Mouse (Mus musculus): Measurements from ENCODE around the gene Senp7. TPM values are rescaled to one million over a fixed set of nuclear protein-coding genes. Genes with fewer than 3 reads are reported as not detected.
"Not testable (repeated sequence)": the region's sequence is repeated elsewhere in the genome, so short reads cannot be mapped to it uniquely, and the experiment has no call there.

Gene Senp7
- polyA plus RNA-seq, 1 experiment from 2014 or later: 70.9 TPM

- no peak overlapping the region for H3K4me3 ChIP-seq (replicated peaks; ENCODE audit: low read depth, low read length)
- no peaks in the 10 kb centered on the region for H3K4me1 ChIP-seq (ENCODE audit: control insufficient read depth, insufficient read depth, low read length)
- no peak for DNase-seq
- ATAC-seq (ENCODE audit: low FRiP score, low TSS enrichment): no peak
- no peaks in the 10 kb centered on the region for H3K36me3 ChIP-seq (ENCODE audit: control insufficient read depth, insufficient read depth, low read length)
- H3K27ac ChIP-seq (replicated peaks; ENCODE audit: low read depth, low read length): no peak overlapping the region
- WGBS: 83% methylated on average over 7 of the region's 7 CpGs
- no peak overlapping the region for H3K4me2 ChIP-seq (ENCODE audit: low read length)
- H3K27me3 ChIP-seq (ENCODE audit: control insufficient read depth, insufficient read depth, low read length): no peaks in the 10 kb centered on the region; the same call in 1 of the 2 replicates
- H3K9ac ChIP-seq (replicated peaks; ENCODE audit: low read length): no peak overlapping the region
- H3K9me3 ChIP-seq (ENCODE audit: control insufficient read depth, low read length): no peaks in the 10 kb centered on the region
Measured at GRCm38 (mm10) chr16:56061995-56062594, 14.0 kb downstream of the Senp7 start.

GRCm38 (mm10) chr16:56062981-56063380 lies 14.8 kb downstream of the Senp7 start:
- 36% methylated on average over 11 of the region's 11 CpGs for WGBS
- no peak for DNase-seq
- no peak for ATAC-seq (ENCODE audit: low FRiP score, low TSS enrichment)
- Histone ChIP-seq H3K9me3 (ENCODE audit: control insufficient read depth, low read length) (no peaks in the 10 kb centered on the region), H3K4me2 (ENCODE audit: low read length) (no peak overlapping the region), H3K4me1 (ENCODE audit: control insufficient read depth, insufficient read depth, low read length) (no peaks in the 10 kb centered on the region), H3K27ac (replicated peaks; ENCODE audit: low read depth, low read length) (no peak overlapping the region), H3K4me3 (replicated peaks; ENCODE audit: low read depth, low read length) (no peak overlapping the region), H3K36me3 (ENCODE audit: control insufficient read depth, insufficient read depth, low read length) (no peaks in the 10 kb centered on the region), H3K9ac (replicated peaks; ENCODE audit: low read length) (no peak overlapping the region), H3K27me3 (ENCODE audit: control insufficient read depth, insufficient read depth, low read length) (no peaks in the 10 kb centered on the region; the same call in 1 of the 2 replicates)

GRCm38 (mm10) chr16:56064334-56064990 lies 16.3 kb downstream of the Senp7 start:
- H3K27ac ChIP-seq (replicated peaks; ENCODE audit: low read depth, low read length): peak overlapping the region; percentile 53; the same call in 1 of the 2 replicates
- H3K4me1 ChIP-seq (ENCODE audit: control insufficient read depth, insufficient read depth, low read length): no peaks in the 10 kb centered on the region
- ATAC-seq (ENCODE audit: low FRiP score, low TSS enrichment): peak; percentile 90
- DNase-seq: peak; percentile 94
- H3K9ac ChIP-seq (replicated peaks; ENCODE audit: low read length): no peak overlapping the region
- H3K4me2 ChIP-seq (ENCODE audit: low read length): peak overlapping the region; percentile 60
- H3K4me3 ChIP-seq (replicated peaks; ENCODE audit: low read depth, low read length): peak overlapping the region; percentile 25
- no peaks in the 10 kb centered on the region for H3K9me3 ChIP-seq (ENCODE audit: control insufficient read depth, low read length)
- H3K36me3 ChIP-seq (ENCODE audit: control insufficient read depth, insufficient read depth, low read length): no peaks in the 10 kb centered on the region
- WGBS: 4% methylated on average over 20 of the region's 20 CpGs
- H3K27me3 ChIP-seq (ENCODE audit: control insufficient read depth, insufficient read depth, low read length): no peaks in the 10 kb centered on the region; the same call in 1 of the 2 replicates

GRCm38 (mm10) chr16:56066113-56066512 lies 18.0 kb downstream of the Senp7 start:
- 34% methylated on average over 8 of the region's 8 CpGs for WGBS
- DNase-seq: no peak
- no peaks in the 10 kb centered on the region; the same call in 1 of the 2 replicates for H3K27me3 ChIP-seq (ENCODE audit: control insufficient read depth, insufficient read depth, low read length)

GRCm38 (mm10) chr16:56068523-56069070 lies 20.5 kb downstream of the Senp7 start:
- Histone ChIP-seq H3K27ac (replicated peaks; ENCODE audit: low read depth, low read length) (no peak overlapping the region), H3K36me3 (ENCODE audit: control insufficient read depth, insufficient read depth, low read length) (no peaks in the 10 kb centered on the region), H3K4me2 (ENCODE audit: low read length) (no peak overlapping the region), H3K27me3 (ENCODE audit: control insufficient read depth, insufficient read depth, low read length) (no peaks in the 10 kb centered on the region), H3K4me1 (ENCODE audit: control insufficient read depth, insufficient read depth, low read length) (no peaks in the 10 kb centered on the region), H3K9me3 (ENCODE audit: control insufficient read depth, low read length) (no peaks in the 10 kb centered on the region), H3K9ac (replicated peaks; ENCODE audit: low read length) (no peak overlapping the region), H3K4me3 (replicated peaks; ENCODE audit: low read depth, low read length) (no peak overlapping the region)
- DNase-seq (no peak), ATAC-seq (ENCODE audit: low FRiP score, low TSS enrichment) (no peak)
- WGBS: 92% methylated on average over 6 of the region's 6 CpGs

More at GRCm38 (mm10) chr16:56066113-56066512, 18.0 kb downstream of the Senp7 start:
- Histone ChIP-seq H3K4me3 (replicated peaks; ENCODE audit: low read depth, low read length) (no peak overlapping the region), H3K27ac (replicated peaks; ENCODE audit: low read depth, low read length) (no peak overlapping the region), H3K4me1 (ENCODE audit: control insufficient read depth, insufficient read depth, low read length) (no peaks in the 10 kb centered on the region), H3K4me2 (ENCODE audit: low read length) (no peak overlapping the region), H3K9me3 (ENCODE audit: control insufficient read depth, low read length) (no peaks in the 10 kb centered on the region), H3K9ac (replicated peaks; ENCODE audit: low read length) (no peak overlapping the region), H3K36me3 (ENCODE audit: control insufficient read depth, insufficient read depth, low read length) (no peaks in the 10 kb centered on the region)
- no peak for ATAC-seq (ENCODE audit: low FRiP score, low TSS enrichment)

GRCm38 (mm10) chr16:56071317-56072232 lies 23.4 kb downstream of the Senp7 start:
- 0 out of 2 replicates have a peak, but pooled peaks cover 3% of the 10 kb centered on the region for H3K4me1 ChIP-seq (ENCODE audit: control insufficient read depth, insufficient read depth, low read length)
- no peak overlapping the region for H3K9ac ChIP-seq (replicated peaks; ENCODE audit: low read length)
- ATAC-seq (ENCODE audit: low FRiP score, low TSS enrichment) (no peak), DNase-seq (no peak)
- no peaks in the 10 kb centered on the region for H3K27me3 ChIP-seq (ENCODE audit: control insufficient read depth, insufficient read depth, low read length)
- no peak overlapping the region for H3K27ac ChIP-seq (replicated peaks; ENCODE audit: low read depth, low read length)
- H3K4me2 ChIP-seq (ENCODE audit: low read length): no peak overlapping the region
- 45% methylated on average over 5 of the region's 5 CpGs for WGBS
- H3K36me3 ChIP-seq (ENCODE audit: control insufficient read depth, insufficient read depth, low read length): no peaks in the 10 kb centered on the region
- no peaks in the 10 kb centered on the region for H3K9me3 ChIP-seq (ENCODE audit: control insufficient read depth, low read length)
- H3K4me3 ChIP-seq (replicated peaks; ENCODE audit: low read depth, low read length): no peak overlapping the region

- Histone ChIP-seq H3K9me3 (ENCODE audit: control insufficient read depth, low read length) (no peaks in the 10 kb centered on the region), H3K27ac (replicated peaks; ENCODE audit: low read depth, low read length) (no peak overlapping the region), H3K4me3 (replicated peaks; ENCODE audit: low read depth, low read length) (no peak overlapping the region), H3K4me2 (ENCODE audit: low read length) (no peak overlapping the region), H3K4me1 (ENCODE audit: control insufficient read depth, insufficient read depth, low read length) (0 out of 2 replicates have a peak, but pooled peaks cover 8% of the 10 kb centered on the region), H3K27me3 (ENCODE audit: control insufficient read depth, insufficient read depth, low read length) (no peaks in the 10 kb centered on the region), H3K36me3 (ENCODE audit: control insufficient read depth, insufficient read depth, low read length) (no peaks in the 10 kb centered on the region), H3K9ac (replicated peaks; ENCODE audit: low read length) (no peak overlapping the region)
- WGBS: 80% methylated on average over 6 of the region's 6 CpGs
- no peak for DNase-seq
- no peak for ATAC-seq (ENCODE audit: low FRiP score, low TSS enrichment)
Measured at GRCm38 (mm10) chr16:56072533-56072932, 24.4 kb downstream of the Senp7 start.

- H3K27ac ChIP-seq (replicated peaks; ENCODE audit: low read depth, low read length); H3K9me3 ChIP-seq (ENCODE audit: control insufficient read depth, low read length); H3K4me1 ChIP-seq (ENCODE audit: control insufficient read depth, insufficient read depth, low read length); ATAC-seq (ENCODE audit: low FRiP score, low TSS enrichment); H3K36me3 ChIP-seq (ENCODE audit: control insufficient read depth, insufficient read depth, low read length); DNase-seq; H3K4me3 ChIP-seq (replicated peaks; ENCODE audit: low read depth, low read length); H3K4me2 ChIP-seq (ENCODE audit: low read length); H3K9ac ChIP-seq (replicated peaks; ENCODE audit: low read length); H3K27me3 ChIP-seq (ENCODE audit: control insufficient read depth, insufficient read depth, low read length): not testable (repeated sequence)
- 90% methylated on average over 6 of the region's 6 CpGs for WGBS
Measured at GRCm38 (mm10) chr16:56073150-56073549, 25.0 kb downstream of the Senp7 start.
